Mouse (Mus musculus) megakaryocyte-erythroid progenitor cell, adult 5-6 weeks (primary cell): ENCODE data around the gene Pkhd1. TPM values are rescaled to one million over a fixed set of nuclear protein-coding genes. Genes with fewer than 3 reads are reported as not detected.

Experiments used
- ATAC-seq: replicated peaks from 2 replicates; pipeline ENCODE4 v1.8.0; 2016; ENCODE audit warnings: mild to moderate bottlenecking, inconsistent platforms; ENCODE audit not compliant: severe bottlenecking, poor library complexity, low FRiP score, low TSS enrichment
- total RNA-seq, 2 experiments: library from RNA; stranded (forward) in 1 of 2; stranded (reverse) in 1 of 2; fragments of 200-1000, 215-1000 nt in 1 of 2; fragments of >200 nt in 1 of 2; fragmentation: Nextera tagmentation in 1 of 2; gene quantifications; 2 replicates each; pipeline ENCODE4 v1.2.3; 2014 to 2017

The Pkhd1 gene
- total RNA-seq, 2 experiments from 2014 or later: not detected

- ATAC-seq: no peak
Measured at GRCm38 (mm10) chr1:20039389-20039788, 578.5 kb downstream of the Pkhd1 start.

- no peak for ATAC-seq
Measured at GRCm38 (mm10) chr1:20035277-20035676, 582.6 kb downstream of the Pkhd1 start.

GRCm38 (mm10) chr1:20018198-20018925 lies 599.5 kb downstream of the Pkhd1 start:
- ATAC-seq: no peak

- no peak for ATAC-seq
Measured at GRCm38 (mm10) chr1:20017619-20018018, 600.2 kb downstream of the Pkhd1 start.

Other genes starting within 250 kb of the Pkhd1 start
- not detected in 2 replicates for gene Il17a, start 112.8 kb upstream of the Pkhd1 start, total RNA-seq (2014; fragmentation: Nextera tagmentation)
- gene Il17a, start 112.8 kb upstream of the Pkhd1 start, total RNA-seq (2017): not detected in 2 replicates
- not detected in 2 replicates for gene Il17f, start 172.6 kb upstream of the Pkhd1 start, total RNA-seq (2014; fragmentation: Nextera tagmentation)
- gene Il17f, start 172.6 kb upstream of the Pkhd1 start, total RNA-seq (2017): not detected in 2 replicates
- 439 and 485 TPM in 2 replicates for gene Mcm3, start 202.2 kb upstream of the Pkhd1 start, total RNA-seq (2014; fragmentation: Nextera tagmentation)
- gene Mcm3, start 202.2 kb upstream of the Pkhd1 start, total RNA-seq (2017): 290 and 302 TPM in 2 replicates